Mouse (Mus musculus) MEL (cell line): ENCODE data around the gene Bcr. TPM values are rescaled to one million over a fixed set of nuclear protein-coding genes. Genes with fewer than 3 reads are reported as not detected.

Source experiments
- DNase-seq: peaks from one replicate; pipeline ENCODE4 v3.0.0; 2011; ENCODE audit warnings: low read depth, low spot score
- H3K27ac ChIP-seq: 2 replicates; pipeline ENCODE4 v1.5.1; 2012; ENCODE audit warnings: low read depth, mild to moderate bottlenecking, control low read depth, low read length, moderate library complexity; ENCODE audit not compliant: control insufficient read depth
- H3K27me3 ChIP-seq, 2 experiments: fragments of 150-350 bp in 1 of 2; sonication (generic) in 1 of 2; 2 replicates each; pipeline ENCODE4 v1.6.1; 2012; ENCODE audit warnings: low read length in 2 of 2, mild to moderate bottlenecking in 2 of 2, improper control_type of control experiment in 1 of 2, moderate library complexity in 1 of 2; ENCODE audit not compliant: insufficient read depth in 2 of 2, control insufficient read depth in 1 of 2
- H3K36me3 ChIP-seq, 2 experiments: 2 replicates each; pipeline ENCODE4 v1.6.1; 2012 to 2014; ENCODE audit warnings: low read length in 2 of 2, improper control_type of control experiment in 1 of 2, inconsistent platforms in 1 of 2, mild to moderate bottlenecking in 1 of 2; ENCODE audit not compliant: insufficient read depth in 2 of 2, control insufficient read depth in 1 of 2
- H3K4me1 ChIP-seq, 2 experiments: fragments of 150-350 bp in 1 of 2; sonication (generic) in 1 of 2; 2 replicates each; pipeline ENCODE4 v1.6.1; 2012; ENCODE audit warnings: low read length in 2 of 2, improper control_type of control experiment in 1 of 2, mild to moderate bottlenecking in 1 of 2; ENCODE audit not compliant: insufficient read depth in 2 of 2, control insufficient read depth in 1 of 2
- H3K4me3 ChIP-seq, 2 experiments: fragments of 150-350 bp in 1 of 2; sonication (generic) in 1 of 2; 2 replicates each; pipeline ENCODE4 v1.5.1; 2012; ENCODE audit warnings: low read depth in 2 of 2, low read length in 2 of 2, mild to moderate bottlenecking in 2 of 2, moderate library complexity in 2 of 2, control low read depth in 1 of 2, improper control_type of control experiment in 1 of 2; ENCODE audit not compliant: control insufficient read depth in 1 of 2, insufficient read depth in 1 of 2
- H3K79me2 ChIP-seq: 2 replicates; pipeline ENCODE4 v1.6.1; 2012; ENCODE audit warnings: mild to moderate bottlenecking, low read length, moderate library complexity; ENCODE audit not compliant: control insufficient read depth, poor library complexity, insufficient read depth
- H3K9ac ChIP-seq: 2 replicates; pipeline ENCODE4 v1.6.1; 2012; ENCODE audit warnings: low read depth, mild to moderate bottlenecking, control low read depth, low read length, moderate library complexity; ENCODE audit not compliant: control insufficient read depth, poor library complexity, severe bottlenecking
- H3K9me3 ChIP-seq: fragments of 150-350 bp; sonication (generic); replicated peaks from 2 replicates; pipeline ENCODE4 v1.6.1; 2012; ENCODE audit warnings: mild to moderate bottlenecking, low read length, improper control_type of control experiment, moderate library complexity; ENCODE audit not compliant: insufficient read depth
- CHD2 ChIP-seq: IDR thresholded peaks from 2 replicates; pipeline ENCODE4 v1.6.1; 2011; ENCODE audit warnings: low read length, improper control_type of control experiment
- E2F4 ChIP-seq: IDR thresholded peaks from 2 replicates; pipeline ENCODE4 v1.6.1; 2011; ENCODE audit warnings: low read depth, low read length, improper control_type of control experiment, borderline replicate concordance
- ELF1 ChIP-seq: IDR thresholded peaks from 2 replicates; pipeline ENCODE4 v1.6.1; 2014; ENCODE audit warnings: low read depth, mild to moderate bottlenecking, inconsistent platforms, low read length, improper control_type of control experiment, moderate library complexity
- ETS1 ChIP-seq: IDR thresholded peaks from 2 replicates; pipeline ENCODE4 v1.6.1; 2012; ENCODE audit warnings: low read depth, mild to moderate bottlenecking, inconsistent platforms, low read length, improper control_type of control experiment, moderate library complexity
- GABPA ChIP-seq: IDR thresholded peaks from 2 replicates; pipeline ENCODE4 v1.6.1; 2012; ENCODE audit warnings: low read depth, mild to moderate bottlenecking, inconsistent platforms, low read length, improper control_type of control experiment, moderate library complexity
- GATA1 ChIP-seq: IDR thresholded peaks from 2 replicates; pipeline ENCODE4 v1.6.1; 2011; ENCODE audit warnings: low read depth, low read length, improper control_type of control experiment
- JUND ChIP-seq: IDR thresholded peaks from 2 replicates; pipeline ENCODE4 v1.6.1; 2011; ENCODE audit warnings: low read depth, mild to moderate bottlenecking, improper control_type of control experiment, low read length
- KAT2A ChIP-seq: conservative IDR thresholded peaks from 2 replicates; pipeline ENCODE4 v1.6.1; 2012; ENCODE audit warnings: low read depth, low read length, improper control_type of control experiment, inconsistent platforms
- MYB ChIP-seq: IDR thresholded peaks from 2 replicates; pipeline ENCODE4 v1.6.1; 2011; ENCODE audit warnings: mild to moderate bottlenecking, low read depth, low read length, improper control_type of control experiment
- MYC ChIP-seq: IDR thresholded peaks from 2 replicates; pipeline ENCODE4 v1.6.1; 2011; ENCODE audit warnings: low read depth, mild to moderate bottlenecking, low read length, improper control_type of control experiment, moderate library complexity
- NELFE ChIP-seq: IDR thresholded peaks from 2 replicates; pipeline ENCODE4 v1.6.1; 2011; ENCODE audit warnings: low read depth, low read length, improper control_type of control experiment
- NRF1 ChIP-seq: IDR thresholded peaks from 2 replicates; pipeline ENCODE4 v1.6.1; 2014; ENCODE audit warnings: low read depth, mild to moderate bottlenecking, inconsistent platforms, low read length, improper control_type of control experiment, moderate library complexity; ENCODE audit not compliant: poor library complexity, insufficient read depth, severe bottlenecking
- POLR2A ChIP-seq, 2 experiments: IDR thresholded peaks; 2 replicates each; pipeline ENCODE4 v1.6.1; 2011 to 2012; ENCODE audit warnings: low read length in 2 of 2, mild to moderate bottlenecking in 2 of 2, control low read depth in 1 of 2, improper control_type of control experiment in 1 of 2, low read depth in 1 of 2, moderate library complexity in 1 of 2; ENCODE audit not compliant: control insufficient read depth in 1 of 2, insufficient read depth in 1 of 2, poor library complexity in 1 of 2
- POLR2AphosphoS5 ChIP-seq: IDR thresholded peaks from 2 replicates; pipeline ENCODE4 v1.6.1; 2012; ENCODE audit warnings: low read depth, borderline replicate concordance, mild to moderate bottlenecking, inconsistent platforms, low read length, moderate library complexity, mixed read lengths
- RCOR1 ChIP-seq: IDR thresholded peaks from 2 replicates; pipeline ENCODE4 v1.6.1; 2012; ENCODE audit warnings: low read depth, mild to moderate bottlenecking, inconsistent platforms, low read length, improper control_type of control experiment
- TAL1 ChIP-seq: IDR thresholded peaks from 2 replicates; pipeline ENCODE4 v1.6.1; 2012; ENCODE audit warnings: mild to moderate bottlenecking, inconsistent platforms, low read length, moderate library complexity, mixed read lengths
- TBP ChIP-seq: IDR thresholded peaks from 2 replicates; pipeline ENCODE4 v1.8.0; 2011; ENCODE audit warnings: low read depth, low read length, improper control_type of control experiment
- TCF12 ChIP-seq: IDR thresholded peaks from 2 replicates; pipeline ENCODE4 v1.6.1; 2014; ENCODE audit warnings: low read depth, mild to moderate bottlenecking, inconsistent platforms, low read length, improper control_type of control experiment, moderate library complexity
- UBTF ChIP-seq: IDR thresholded peaks from 2 replicates; pipeline ENCODE4 v1.6.1; 2012; ENCODE audit warnings: low read depth, mild to moderate bottlenecking, inconsistent platforms, low read length, improper control_type of control experiment, moderate library complexity, borderline replicate concordance; ENCODE audit not compliant: insufficient read depth
- USF1 ChIP-seq: IDR thresholded peaks from 2 replicates; pipeline ENCODE4 v1.6.1; 2014; ENCODE audit warnings: low read depth, mild to moderate bottlenecking, inconsistent platforms, low read length, improper control_type of control experiment, moderate library complexity
- ZC3H11A ChIP-seq: IDR thresholded peaks from 2 replicates; pipeline ENCODE4 v1.6.1; 2012; ENCODE audit warnings: low read depth, mild to moderate bottlenecking, inconsistent platforms, low read length, improper control_type of control experiment
- ZMIZ1 ChIP-seq: IDR thresholded peaks from 2 replicates; pipeline ENCODE4 v1.6.1; 2012; ENCODE audit warnings: low read depth, mild to moderate bottlenecking, inconsistent platforms, low read length, improper control_type of control experiment, moderate library complexity
- polyA plus RNA-seq, 2 experiments: library from polyadenylated mRNA; stranded (reverse) in 1 of 2; unstranded in 1 of 2; fragments of >175 nt in 1 of 2; fragments of >200 nt in 1 of 2; gene quantifications; 2 replicates each; pipeline versions ENCODE4 v1.2.1 to v1.2.4; 2012; ENCODE audit warnings: low replicate concordance in 2 of 2, low read depth in 1 of 2; ENCODE audit not compliant: insufficient read length in 2 of 2, insufficient read depth in 1 of 2, missing spikeins in 1 of 2
- total RNA-seq: library from RNA; depleted of rRNA; stranded (reverse); fragments of 300-350 nt; gene quantifications from 2 replicates; pipeline ENCODE4 v1.2.3, GENCODE M21; 2012

The Bcr gene
- total and polyA plus RNA-seq, 3 experiments: not detected

DNA sequence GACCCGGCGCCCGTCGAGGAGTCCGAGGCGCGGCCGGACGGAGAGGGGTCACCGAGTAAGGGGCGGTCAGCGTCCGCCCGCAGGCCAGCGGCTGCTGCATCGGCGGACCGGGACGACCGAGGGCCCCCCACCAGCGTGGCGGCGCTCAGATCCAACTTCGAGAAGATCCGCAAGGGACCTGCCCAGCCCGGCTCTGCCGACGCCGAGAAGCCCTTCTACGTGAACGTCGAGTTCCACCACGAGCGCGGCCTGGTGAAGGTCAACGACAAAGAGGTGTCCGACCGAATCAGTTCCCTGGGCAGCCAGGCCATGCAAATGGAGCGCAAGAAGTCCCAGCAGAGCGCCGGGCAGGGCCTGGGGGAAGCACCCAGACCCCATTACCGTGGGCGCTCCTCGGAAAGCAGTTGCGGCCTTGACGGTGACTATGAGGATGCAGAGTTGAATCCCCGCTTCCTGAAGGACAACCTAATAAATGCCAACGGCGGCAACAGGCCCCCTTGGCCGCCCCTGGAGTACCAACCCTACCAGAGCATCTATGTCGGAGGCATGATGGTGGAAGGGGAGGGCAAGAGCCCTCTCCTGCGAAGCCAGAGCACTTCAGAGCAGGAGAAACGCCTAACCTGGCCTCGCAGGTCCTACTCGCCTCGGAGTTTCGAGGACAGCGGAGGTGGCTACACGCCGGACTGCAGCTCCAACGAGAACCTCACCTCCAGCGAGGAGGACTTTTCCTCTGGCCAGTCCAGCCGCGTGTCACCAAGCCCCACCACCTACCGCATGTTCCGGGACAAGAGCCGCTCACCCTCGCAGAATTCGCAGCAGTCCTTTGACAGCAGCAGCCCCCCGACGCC, 1.2 kb downstream of the Bcr start:
- Histone ChIP-seq H3K27me3 (no peaks in the 10 kb centered on the region; a peak in 1 of 4 replicates), H3K36me3 (no peaks in the 10 kb centered on the region), H3K9ac (no peak overlapping the region), H3K4me1 (no peaks in the 10 kb centered on the region), H3K27ac (no peak overlapping the region), H3K4me3 (no peak overlapping the region), H3K9me3 (no peaks in the 10 kb centered on the region), H3K79me2 (no peaks in the 10 kb centered on the region)
- DNase-seq: no peak
- no peak for TF ChIP-seq ETS1
- no peak for TF ChIP-seq KAT2A
- no peak for TF ChIP-seq NELFE
- no peak for TF ChIP-seq POLR2AphosphoS5
- TF ChIP-seq UBTF: no peak
- TF ChIP-seq CHD2: no peak
- TF ChIP-seq JUND: no peak
- no peak for TF ChIP-seq RCOR1

DNA sequence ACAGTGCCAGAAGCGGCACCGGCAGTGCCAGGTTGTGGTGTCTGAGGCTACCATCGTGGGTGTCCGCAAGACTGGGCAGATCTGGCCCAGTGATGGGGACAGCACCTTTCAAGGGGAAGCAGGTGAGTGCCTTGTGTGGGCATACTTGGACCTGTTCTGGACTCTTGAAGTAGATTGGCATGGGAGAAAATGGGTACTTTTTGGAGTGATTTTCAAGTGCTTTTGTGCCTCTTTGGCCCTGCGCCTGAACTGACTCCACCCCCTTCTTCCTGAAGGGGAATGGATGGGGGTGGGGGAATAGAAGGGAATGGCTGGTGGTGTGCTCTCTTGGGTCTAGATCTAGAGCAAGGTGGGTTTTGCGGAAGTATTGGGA, 1.8 kb downstream of the Bcr start:
- no peak for TF ChIP-seq E2F4
- TF ChIP-seq TBP: no peak
- TF ChIP-seq TAL1: no peak
- TF ChIP-seq USF1: no peak
- no peak for TF ChIP-seq NELFE
- no peak for TF ChIP-seq ETS1
- no peak for TF ChIP-seq ZC3H11A
- no peak for TF ChIP-seq MYB
- no peak for TF ChIP-seq RCOR1
- no peak for TF ChIP-seq POLR2AphosphoS5
- TF ChIP-seq ELF1: no peak
- TF ChIP-seq UBTF: no peak
- TF ChIP-seq GABPA: no peak
- TF ChIP-seq GATA1: no peak
- no peak for TF ChIP-seq MYC
- no peak for TF ChIP-seq ZMIZ1
- TF ChIP-seq TCF12: no peak
- TF ChIP-seq POLR2A (IDR thresholded peaks at IDR 0.05; ENCODE audit: control insufficient read depth in 1 of 2, insufficient read depth in 1 of 2, low read depth in 1 of 2, low read length in 2 of 2, poor library complexity in 1 of 2): no peak
- no peak for TF ChIP-seq NRF1
- Histone ChIP-seq H3K79me2 (no peaks in the 10 kb centered on the region), H3K9me3 (no peaks in the 10 kb centered on the region), H3K4me1 (no peaks in the 10 kb centered on the region), H3K27me3 (no peaks in the 10 kb centered on the region; a peak in 1 of 4 replicates), H3K36me3 (no peaks in the 10 kb centered on the region), H3K9ac (no peak overlapping the region), H3K4me3 (no peak overlapping the region), H3K27ac (no peak overlapping the region)
- DNase-seq: no peak
